Mouse (Mus musculus): Measurements from ENCODE around the gene Gm5294. TPM values are rescaled to one million over a fixed set of nuclear protein-coding genes. Genes with fewer than 3 reads are reported as not detected.

Gene Gm5294
- polyA plus RNA-seq, 1 experiment from 2014 or later, result not detected

GRCm38 (mm10) chr5:138849682-138850461, 30.0 kb downstream of the Gm5294 start:
- Histone ChIP-seq H3K4me3 (no peak overlapping the region), H3K36me3 (no peaks in the 10 kb centered on the region), H3K9me3 (replicated peaks) (no peaks in the 10 kb centered on the region), H3K4me1 (replicated peaks) (peaks cover 5% of the 10 kb centered on the region; the same call in 1 of the 2 replicates), H3K27ac (ENCODE audit: poor library complexity, severe bottlenecking) (no peak overlapping the region), H3K27me3 (replicated peaks) (peaks cover 19% of the 10 kb centered on the region; the same call in 1 of the 2 replicates), H3K9ac (no peak overlapping the region), H3K4me2 (no peak overlapping the region)
- ATAC-seq (ENCODE audit: insufficient number of reproducible peaks, low FRiP score), result no peak
- WGBS, result 74% methylated on average over 23 of the region's 23 CpGs

DNA sequence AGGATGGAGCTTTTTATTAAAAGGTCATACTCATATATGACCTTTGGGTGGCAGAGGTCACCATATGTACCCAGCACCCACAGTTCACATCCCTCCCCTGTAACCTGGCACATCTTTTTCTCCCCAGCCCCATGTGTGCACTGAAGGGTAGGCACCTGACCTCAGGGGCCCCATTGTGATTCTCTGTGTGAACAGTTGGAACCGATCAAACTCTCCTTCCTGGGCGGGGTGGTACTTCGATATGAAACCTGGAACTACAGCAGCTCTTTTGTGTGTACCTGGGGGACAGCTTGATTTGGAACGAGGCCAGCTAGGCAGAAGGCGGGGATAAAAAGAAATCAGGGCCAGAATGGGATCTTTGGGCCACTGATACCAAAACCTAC, 30.6 kb downstream of the Gm5294 start:
- H3K4me2 ChIP-seq, result no peak overlapping the region
- no peak for ATAC-seq (ENCODE audit: insufficient number of reproducible peaks, low FRiP score)
- peaks cover 5% of the 10 kb centered on the region; the same call in 1 of the 2 replicates for H3K4me1 ChIP-seq (replicated peaks)
- H3K27ac ChIP-seq (ENCODE audit: poor library complexity, severe bottlenecking), result no peak overlapping the region
- no peaks in the 10 kb centered on the region for H3K9me3 ChIP-seq (replicated peaks)
- peaks cover 19% of the 10 kb centered on the region; the same call in 1 of the 2 replicates for H3K27me3 ChIP-seq (replicated peaks)
- no peak overlapping the region for H3K9ac ChIP-seq
- no peak overlapping the region for H3K4me3 ChIP-seq
- WGBS, result 84% methylated on average over 5 of the region's 5 CpGs
- H3K36me3 ChIP-seq, result no peaks in the 10 kb centered on the region

- Histone ChIP-seq H3K36me3 (no peaks in the 10 kb centered on the region), H3K4me1 (replicated peaks) (peaks cover 5% of the 10 kb centered on the region; the same call in 1 of the 2 replicates), H3K4me3 (no peak overlapping the region), H3K9ac (no peak overlapping the region), H3K4me2 (no peak overlapping the region), H3K9me3 (replicated peaks) (no peaks in the 10 kb centered on the region), H3K27ac (ENCODE audit: poor library complexity, severe bottlenecking) (no peak overlapping the region), H3K27me3 (replicated peaks) (peaks cover 14% of the 10 kb centered on the region; the same call in 1 of the 2 replicates)
- whole genome bisulfite sequencing, result 87% methylated on average over 5 of the region's 5 CpGs
- no peak for ATAC-seq (ENCODE audit: insufficient number of reproducible peaks, low FRiP score)
Measured at GRCm38 (mm10) chr5:138851296-138851780, 31.5 kb downstream of the Gm5294 start.

GRCm38 (mm10) chr5:138852151-138852550, 32.3 kb downstream of the Gm5294 start:
- Histone ChIP-seq H3K4me1 (replicated peaks) (peaks cover 5% of the 10 kb centered on the region; the same call in 1 of the 2 replicates), H3K36me3 (no peaks in the 10 kb centered on the region), H3K27ac (ENCODE audit: poor library complexity, severe bottlenecking) (no peak overlapping the region), H3K4me2 (no peak overlapping the region), H3K9me3 (replicated peaks) (no peaks in the 10 kb centered on the region), H3K27me3 (replicated peaks) (peaks cover 14% of the 10 kb centered on the region; the same call in 1 of the 2 replicates), H3K9ac (no peak overlapping the region), H3K4me3 (no peak overlapping the region)
- ATAC-seq (ENCODE audit: insufficient number of reproducible peaks, low FRiP score), result no peak
- WGBS, result 68% methylated on average over 4 of the region's 4 CpGs

- ATAC-seq (ENCODE audit: insufficient number of reproducible peaks, low FRiP score), result no peak
- Histone ChIP-seq H3K4me1 (replicated peaks) (peaks cover 5% of the 10 kb centered on the region), H3K27me3 (replicated peaks) (peaks cover 11% of the 10 kb centered on the region; the same call in 1 of the 2 replicates), H3K4me3 (no peak overlapping the region), H3K9me3 (replicated peaks) (no peaks in the 10 kb centered on the region), H3K27ac (ENCODE audit: poor library complexity, severe bottlenecking) (no peak overlapping the region), H3K9ac (no peak overlapping the region), H3K4me2 (no peak overlapping the region), H3K36me3 (no peaks in the 10 kb centered on the region)
- 71% methylated on average over 2 of the region's 2 CpGs for WGBS
Measured at GRCm38 (mm10) chr5:138853349-138853748, 33.5 kb downstream of the Gm5294 start.

DNA sequence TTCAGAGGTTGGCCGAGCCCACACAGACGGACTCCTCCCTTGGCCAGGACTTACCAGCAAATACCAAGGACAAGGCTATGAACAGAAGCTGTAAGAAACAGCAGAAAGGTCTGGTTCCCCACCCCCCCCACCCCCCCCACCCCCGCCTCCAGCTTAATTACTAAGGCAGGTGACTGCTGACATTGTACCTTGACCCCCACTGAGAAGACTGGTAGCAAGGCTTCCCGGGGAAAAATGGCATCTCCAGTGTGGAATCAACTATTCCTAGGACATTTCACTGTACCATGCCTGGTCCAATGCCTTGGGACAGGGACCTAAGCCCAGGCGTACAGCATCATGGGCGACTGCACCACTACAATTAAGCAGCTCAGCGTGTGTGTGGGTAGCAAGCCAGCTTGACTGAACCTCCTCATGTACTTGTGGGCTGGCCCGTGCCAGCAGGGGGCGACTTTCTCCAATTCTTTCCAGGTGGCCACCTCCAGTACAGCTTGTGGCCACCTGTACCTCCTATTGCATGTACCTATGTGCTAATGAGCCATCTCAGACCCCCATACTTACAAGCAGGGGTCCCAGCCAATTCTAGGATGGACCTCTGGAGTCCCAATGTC, 37.2 kb downstream of the Gm5294 start:
- Histone ChIP-seq H3K9me3 (replicated peaks) (no peaks in the 10 kb centered on the region), H3K4me2 (no peak overlapping the region), H3K27ac (ENCODE audit: poor library complexity, severe bottlenecking) (no peak overlapping the region), H3K27me3 (replicated peaks) (no peaks in the 10 kb centered on the region; the same call in 1 of the 2 replicates), H3K4me3 (no peak overlapping the region), H3K4me1 (replicated peaks) (peaks cover 5% of the 10 kb centered on the region), H3K36me3 (no peaks in the 10 kb centered on the region), H3K9ac (no peak overlapping the region)
- 37% methylated on average over 9 of the region's 9 CpGs for WGBS
- ATAC-seq (ENCODE audit: insufficient number of reproducible peaks, low FRiP score), result no peak; the same call in 1 of the 2 replicates

DNA sequence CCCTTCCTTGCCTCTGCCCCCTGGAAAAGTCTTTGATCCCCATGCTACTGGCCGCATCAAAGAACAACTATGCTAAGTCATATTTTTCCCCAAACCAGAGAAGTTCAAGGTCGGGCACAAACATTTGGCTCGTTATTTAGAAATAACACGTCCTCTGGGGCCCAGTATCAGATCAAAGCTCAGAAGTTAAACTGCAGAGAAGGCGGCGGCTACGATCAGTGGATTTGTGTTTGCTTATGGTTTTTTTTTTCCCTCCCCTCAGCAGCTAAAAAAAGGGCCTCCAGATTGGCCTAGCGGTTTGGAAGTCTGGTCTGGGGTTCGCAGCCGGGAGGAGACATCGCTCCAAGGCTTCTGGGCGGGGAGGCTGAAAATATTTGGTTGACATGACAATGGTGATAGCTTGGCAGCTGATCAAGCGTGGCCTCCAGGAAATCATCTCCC, 38.0 kb downstream of the Gm5294 start:
- Histone ChIP-seq H3K9me3 (replicated peaks) (no peaks in the 10 kb centered on the region), H3K4me1 (replicated peaks) (peaks cover 5% of the 10 kb centered on the region), H3K9ac (no peak overlapping the region), H3K36me3 (no peaks in the 10 kb centered on the region), H3K27ac (ENCODE audit: poor library complexity, severe bottlenecking) (no peak overlapping the region), H3K27me3 (replicated peaks) (no peaks in the 10 kb centered on the region; the same call in 1 of the 2 replicates), H3K4me2 (no peak overlapping the region), H3K4me3 (no peak overlapping the region)
- 49% methylated on average over 13 of the region's 13 CpGs for WGBS
- ATAC-seq (ENCODE audit: insufficient number of reproducible peaks, low FRiP score), result no peak

DNA sequence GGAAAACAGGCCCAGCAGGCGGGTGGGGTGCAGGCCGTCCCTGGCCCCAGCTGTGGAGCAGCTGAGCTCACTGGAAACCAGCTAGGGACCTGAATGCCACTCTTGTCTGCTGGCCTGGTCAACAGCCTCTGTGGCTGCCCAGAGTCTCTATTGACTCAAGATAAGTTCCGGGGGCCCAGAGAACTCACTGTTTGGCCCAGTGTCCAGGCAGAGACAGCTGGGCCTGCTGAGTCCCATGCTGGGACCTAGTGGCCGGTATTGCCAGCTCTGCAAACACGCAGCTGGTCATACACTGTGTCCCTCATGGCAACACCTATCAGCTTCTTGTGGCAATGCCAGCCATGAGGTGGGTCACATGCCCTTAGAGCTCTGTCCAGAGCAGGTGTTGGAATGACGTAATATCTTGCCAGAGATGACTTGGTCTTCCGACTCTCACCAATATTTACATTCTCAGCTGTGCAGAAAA, 43.8 kb downstream of the Gm5294 start:
- no peaks in the 10 kb centered on the region; the same call in 1 of the 2 replicates for H3K27me3 ChIP-seq (replicated peaks)
- no peak overlapping the region for H3K27ac ChIP-seq (ENCODE audit: poor library complexity, severe bottlenecking)
- ATAC-seq (ENCODE audit: insufficient number of reproducible peaks, low FRiP score), result no peak
- H3K9me3 ChIP-seq (replicated peaks), result no peaks in the 10 kb centered on the region
- H3K4me3 ChIP-seq, result no peak overlapping the region
- 64% methylated on average over 7 of the region's 7 CpGs for WGBS
- peaks cover 21% of the 10 kb centered on the region for H3K4me1 ChIP-seq (replicated peaks)
- no peak overlapping the region for H3K4me2 ChIP-seq
- H3K9ac ChIP-seq, result no peak overlapping the region
- H3K36me3 ChIP-seq, result no peaks in the 10 kb centered on the region

DNA sequence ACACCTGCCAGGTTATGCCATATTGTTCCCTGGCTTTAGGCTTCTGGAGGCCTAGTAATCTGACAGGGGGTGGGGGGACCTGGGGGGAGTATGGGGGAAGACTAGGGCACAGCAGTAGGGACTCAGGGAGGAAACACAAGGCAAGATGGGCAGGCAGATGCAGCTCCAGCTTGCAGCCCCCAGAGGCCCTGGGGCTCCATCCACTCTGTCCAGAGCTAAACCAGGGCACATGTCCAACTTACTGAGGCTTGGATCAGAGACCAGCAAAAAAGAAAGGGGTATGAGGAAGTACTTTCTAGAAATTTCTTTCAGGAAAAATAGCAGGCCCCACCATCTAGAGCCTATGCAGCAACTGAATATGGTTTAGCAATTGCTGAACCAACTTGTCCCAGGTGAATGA, 44.3 kb downstream of the Gm5294 start:
- no peak overlapping the region for H3K9ac ChIP-seq
- no peaks in the 10 kb centered on the region; the same call in 1 of the 2 replicates for H3K27me3 ChIP-seq (replicated peaks)
- H3K36me3 ChIP-seq, result no peaks in the 10 kb centered on the region
- H3K4me3 ChIP-seq, result no peak overlapping the region
- no peaks in the 10 kb centered on the region for H3K9me3 ChIP-seq (replicated peaks)
- H3K4me2 ChIP-seq, result no peak overlapping the region
- no peak for ATAC-seq (ENCODE audit: insufficient number of reproducible peaks, low FRiP score)
- H3K4me1 ChIP-seq (replicated peaks), result peaks cover 21% of the 10 kb centered on the region
- H3K27ac ChIP-seq (ENCODE audit: poor library complexity, severe bottlenecking), result no peak overlapping the region

GRCm38 (mm10) chr5:138864880-138865279, 45.0 kb downstream of the Gm5294 start:
- no peaks in the 10 kb centered on the region for H3K36me3 ChIP-seq
- WGBS, result 40% methylated on average over 7 of the region's 7 CpGs
- H3K27me3 ChIP-seq (replicated peaks), result peaks cover under 1% of the 10 kb centered on the region; the same call in 1 of the 2 replicates
- peaks cover 21% of the 10 kb centered on the region for H3K4me1 ChIP-seq (replicated peaks)
- H3K27ac ChIP-seq (ENCODE audit: poor library complexity, severe bottlenecking), result no peak overlapping the region
- no peaks in the 10 kb centered on the region for H3K9me3 ChIP-seq (replicated peaks)
- no peak overlapping the region for H3K9ac ChIP-seq
- ATAC-seq (ENCODE audit: insufficient number of reproducible peaks, low FRiP score), result 0 out of 2 replicates have a peak, but pooled peaks have one; percentile 22
- H3K4me3 ChIP-seq, result no peak overlapping the region
- no peak overlapping the region for H3K4me2 ChIP-seq

DNA sequence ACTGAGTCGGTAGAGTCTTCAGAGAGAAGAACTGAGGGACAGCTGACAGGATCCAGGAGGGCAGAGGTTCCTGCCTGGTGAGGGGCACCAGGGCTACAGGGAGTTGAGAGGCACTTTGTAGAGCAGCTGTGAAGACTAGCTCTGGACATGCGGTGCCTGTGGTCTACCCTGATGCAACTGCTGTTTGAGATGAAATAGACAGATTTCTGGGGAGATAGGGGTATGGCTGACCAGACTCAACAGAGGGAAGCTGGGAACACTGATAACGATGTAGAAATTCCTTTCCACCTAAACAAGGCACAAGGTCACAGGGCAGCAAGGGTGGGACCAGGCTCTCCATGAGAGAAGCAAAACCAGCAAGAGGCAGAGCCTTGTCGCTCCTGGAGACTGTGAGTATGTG, 45.8 kb downstream of the Gm5294 start:
- Histone ChIP-seq H3K4me3 (no peak overlapping the region), H3K9me3 (replicated peaks) (no peaks in the 10 kb centered on the region), H3K27me3 (replicated peaks) (peaks cover 4% of the 10 kb centered on the region; the same call in 1 of the 2 replicates), H3K27ac (ENCODE audit: poor library complexity, severe bottlenecking) (no peak overlapping the region), H3K4me1 (replicated peaks) (peaks cover 24% of the 10 kb centered on the region), H3K9ac (no peak overlapping the region), H3K36me3 (no peaks in the 10 kb centered on the region), H3K4me2 (no peak overlapping the region)
- no peak for ATAC-seq (ENCODE audit: insufficient number of reproducible peaks, low FRiP score)
- WGBS, result 31% methylated on average over 4 of the region's 4 CpGs

Data from heart, embryonic 12.5 days (tissue).